Mouse (Mus musculus): ENCODE results near the gene Tmem91. TPM values are rescaled to one million over a fixed set of nuclear protein-coding genes. Genes with fewer than 3 reads are reported as not detected.
A peak's percentile ranks its signal among the peaks of the same experiment; 100 is the strongest.

Gene Tmem91
- total and polyA plus RNA-seq, 2 experiments from 2014 or later = 94.4 to 186 TPM

GRCm38 (mm10) chr7:25704716-25705364 lies 29.9 kb upstream of the Tmem91 start:
- DNase-seq (ENCODE audit: low spot score) (peak; percentile 28), ATAC-seq (ENCODE audit: low FRiP score) (peak; percentile 29; the same call in 1 of the 2 replicates)

DNA sequence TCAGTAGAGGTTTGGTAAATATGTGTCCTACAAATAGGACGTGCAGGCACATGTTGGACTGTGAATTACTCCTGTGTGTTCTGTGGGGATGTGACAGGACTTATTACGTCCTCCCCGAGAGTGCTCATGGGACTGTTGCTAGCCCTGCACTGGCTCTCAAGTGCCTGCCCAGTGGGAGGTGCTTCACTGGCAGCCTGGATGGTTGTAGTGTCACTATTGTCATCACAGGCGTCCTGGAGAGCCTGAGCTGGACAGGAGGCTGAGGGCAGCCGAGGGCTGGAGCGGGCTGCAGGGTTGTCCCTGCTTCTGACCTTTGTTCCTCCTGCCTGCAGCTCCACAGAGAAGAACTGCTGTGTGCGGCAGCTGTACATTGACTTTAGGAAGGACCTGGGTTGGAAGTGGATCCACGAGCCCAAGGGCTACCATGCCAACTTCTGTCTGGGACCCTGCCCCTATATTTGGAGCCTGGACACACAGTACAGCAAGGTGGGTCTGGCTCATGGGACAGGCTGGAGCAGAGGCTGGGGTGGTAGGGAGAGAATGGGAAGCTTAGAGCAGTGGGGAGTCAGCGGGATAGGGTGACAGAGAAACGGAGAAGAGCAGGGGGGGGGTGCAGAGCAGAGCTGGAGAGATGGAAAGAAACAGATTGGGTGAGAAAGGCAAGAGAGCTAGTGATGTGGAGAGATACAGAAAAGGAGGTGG lies 29.0 kb upstream of the Tmem91 start:
- no peaks in the 10 kb centered on the region for H3K36me3 ChIP-seq (ENCODE audit: insufficient read depth, low read length)
- ATAC-seq (ENCODE audit: low FRiP score) = peak; percentile 20; the same call in 1 of the 2 replicates
- DNase-seq (ENCODE audit: low spot score) = no peak
- no peak overlapping the region for H3K9ac ChIP-seq (replicated peaks; ENCODE audit: low read length, poor library complexity, severe bottlenecking)
- WGBS = 28% methylated on average over 10 of the region's 10 CpGs
- H3K4me1 ChIP-seq (ENCODE audit: insufficient read depth, low read length) = no peaks in the 10 kb centered on the region
- H3K9me3 ChIP-seq (ENCODE audit: low read length) = no peaks in the 10 kb centered on the region
- H3K27ac ChIP-seq (ENCODE audit: low read depth, low read length) = no peak overlapping the region
- no peaks in the 10 kb centered on the region for H3K27me3 ChIP-seq (ENCODE audit: insufficient read depth, low read length)
- TF ChIP-seq CTCF (IDR thresholded peaks at IDR 0.05) = no peak
- peak overlapping the region; percentile 29; the same call in 1 of the 2 replicates for H3K4me3 ChIP-seq (ENCODE audit: low read depth, low read length)
- peak overlapping the region; percentile 75 for H3K4me2 ChIP-seq (ENCODE audit: low read depth, low read length, poor library complexity, severe bottlenecking)

More at GRCm38 (mm10) chr7:25704716-25705364, 29.9 kb upstream of the Tmem91 start:
- Histone ChIP-seq H3K4me3 (ENCODE audit: low read depth, low read length) (peak overlapping the region; percentile 29), H3K4me2 (ENCODE audit: low read depth, low read length, poor library complexity, severe bottlenecking) (peak overlapping the region; percentile 75), H3K9me3 (ENCODE audit: low read length) (no peaks in the 10 kb centered on the region), H3K27ac (ENCODE audit: low read depth, low read length) (no peak overlapping the region), H3K27me3 (ENCODE audit: insufficient read depth, low read length) (no peaks in the 10 kb centered on the region), H3K36me3 (ENCODE audit: insufficient read depth, low read length) (no peaks in the 10 kb centered on the region), H3K4me1 (ENCODE audit: insufficient read depth, low read length) (0 out of 2 replicates have a peak, but pooled peaks cover under 1% of the 10 kb centered on the region), H3K9ac (replicated peaks; ENCODE audit: low read length, poor library complexity, severe bottlenecking) (peak overlapping the region; percentile 48)
- 5% methylated on average over 35 of the region's 37 CpGs for WGBS
- peak; percentile 37 for TF ChIP-seq CTCF (IDR thresholded peaks at IDR 0.05)

GRCm38 (mm10) chr7:25702350-25702749 lies 27.4 kb upstream of the Tmem91 start:
- peak; percentile 15; the same call in 1 of the 2 replicates for TF ChIP-seq CTCF (IDR thresholded peaks at IDR 0.05)
- WGBS = 96% methylated on average over 2 of the region's 2 CpGs
- H3K4me1 ChIP-seq (ENCODE audit: insufficient read depth, low read length) = no peaks in the 10 kb centered on the region
- H3K4me2 ChIP-seq (ENCODE audit: low read depth, low read length, poor library complexity, severe bottlenecking) = no peak overlapping the region
- no peaks in the 10 kb centered on the region for H3K27me3 ChIP-seq (ENCODE audit: insufficient read depth, low read length)
- H3K9ac ChIP-seq (replicated peaks; ENCODE audit: low read length, poor library complexity, severe bottlenecking) = no peak overlapping the region
- H3K4me3 ChIP-seq (ENCODE audit: low read depth, low read length) = no peak overlapping the region
- ATAC-seq (ENCODE audit: low FRiP score) (no peak), DNase-seq (ENCODE audit: low spot score) (no peak)
- no peaks in the 10 kb centered on the region for H3K36me3 ChIP-seq (ENCODE audit: insufficient read depth, low read length)
- H3K9me3 ChIP-seq (ENCODE audit: low read length) = no peaks in the 10 kb centered on the region
- H3K27ac ChIP-seq (ENCODE audit: low read depth, low read length) = no peak overlapping the region

DNA sequence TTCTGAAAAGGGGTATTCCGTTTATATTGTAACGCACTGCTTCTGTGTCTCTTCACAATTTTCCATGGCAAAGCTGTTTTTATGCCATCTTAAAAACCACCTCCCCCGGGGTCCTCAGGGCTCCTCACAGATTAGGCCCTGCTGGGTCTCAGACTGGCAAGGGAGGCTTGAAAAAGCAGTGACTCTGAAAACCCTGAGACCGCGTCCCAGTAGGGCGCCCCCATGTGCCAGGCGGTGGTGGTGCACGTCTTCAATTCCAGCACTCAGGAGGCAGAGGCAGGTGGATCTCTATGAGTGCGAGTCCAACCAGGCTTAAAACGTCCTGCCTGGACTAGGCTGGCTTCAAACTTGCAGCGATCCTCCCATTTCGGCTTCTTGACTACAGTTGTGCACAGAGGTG lies 25.8 kb upstream of the Tmem91 start:
- ATAC-seq (ENCODE audit: low FRiP score) = no peak
- H3K27ac ChIP-seq (ENCODE audit: low read depth, low read length) = no peak overlapping the region
- no peaks in the 10 kb centered on the region for H3K27me3 ChIP-seq (ENCODE audit: insufficient read depth, low read length)

GRCm38 (mm10) chr7:25699851-25700250 lies 24.9 kb upstream of the Tmem91 start:
- no peak overlapping the region for H3K4me3 ChIP-seq (ENCODE audit: low read depth, low read length)
- H3K4me2 ChIP-seq (ENCODE audit: low read depth, low read length, poor library complexity, severe bottlenecking) = no peak overlapping the region
- no peak for TF ChIP-seq CTCF (IDR thresholded peaks at IDR 0.05)
- H3K9ac ChIP-seq (replicated peaks; ENCODE audit: low read length, poor library complexity, severe bottlenecking) = no peak overlapping the region
- DNase-seq (ENCODE audit: low spot score) = no peak
- H3K4me1 ChIP-seq (ENCODE audit: insufficient read depth, low read length) = no peaks in the 10 kb centered on the region
- no peaks in the 10 kb centered on the region for H3K27me3 ChIP-seq (ENCODE audit: insufficient read depth, low read length)
- H3K27ac ChIP-seq (ENCODE audit: low read depth, low read length) = no peak overlapping the region
- 54% methylated on average over 13 of the region's 13 CpGs for WGBS
- ATAC-seq (ENCODE audit: low FRiP score) = no peak
- H3K9me3 ChIP-seq (ENCODE audit: low read length) = no peaks in the 10 kb centered on the region
- no peaks in the 10 kb centered on the region for H3K36me3 ChIP-seq (ENCODE audit: insufficient read depth, low read length)

More for the DNA sequence above, 25.8 kb upstream of the Tmem91 start:
- DNase-seq (ENCODE audit: low spot score) = no peak
- Histone ChIP-seq H3K4me2 (ENCODE audit: low read depth, low read length, poor library complexity, severe bottlenecking) (no peak overlapping the region), H3K9me3 (ENCODE audit: low read length) (no peaks in the 10 kb centered on the region), H3K9ac (replicated peaks; ENCODE audit: low read length, poor library complexity, severe bottlenecking) (no peak overlapping the region), H3K36me3 (ENCODE audit: insufficient read depth, low read length) (no peaks in the 10 kb centered on the region), H3K4me1 (ENCODE audit: insufficient read depth, low read length) (no peaks in the 10 kb centered on the region), H3K4me3 (ENCODE audit: low read depth, low read length) (no peak overlapping the region)
- WGBS = 78% methylated on average over 12 of the region's 12 CpGs
- peak; percentile 29; the same call in 1 of the 2 replicates for TF ChIP-seq CTCF (IDR thresholded peaks at IDR 0.05)

- DNase-seq (ENCODE audit: low spot score) (no peak), ATAC-seq (ENCODE audit: low FRiP score) (peak; percentile 61)
- no peak overlapping the region for H3K4me2 ChIP-seq (ENCODE audit: low read depth, low read length, poor library complexity, severe bottlenecking)
- H3K27ac ChIP-seq (ENCODE audit: low read depth, low read length) = peak overlapping the region; percentile 47; the same call in 1 of the 2 replicates
- TF ChIP-seq CTCF (IDR thresholded peaks at IDR 0.05) = no peak
- peaks cover 17% of the 10 kb centered on the region; the same call in 1 of the 2 replicates for H3K27me3 ChIP-seq (ENCODE audit: insufficient read depth, low read length)
- no peak overlapping the region for H3K9ac ChIP-seq (replicated peaks; ENCODE audit: low read length, poor library complexity, severe bottlenecking)
- H3K4me1 ChIP-seq (ENCODE audit: insufficient read depth, low read length) = no peaks in the 10 kb centered on the region; the same call in 1 of the 2 replicates
- no peaks in the 10 kb centered on the region for H3K9me3 ChIP-seq (ENCODE audit: low read length)
- H3K4me3 ChIP-seq (ENCODE audit: low read depth, low read length) = no peak overlapping the region
- no peaks in the 10 kb centered on the region for H3K36me3 ChIP-seq (ENCODE audit: insufficient read depth, low read length)
- WGBS = 35% methylated on average over 8 of the region's 8 CpGs
Observed at GRCm38 (mm10) chr7:25694104-25694503, 19.1 kb upstream of the Tmem91 start.
